Mouse (Mus musculus) MEL (cell line): Measurements from ENCODE around the gene Poldip3. TPM values are rescaled to one million over a fixed set of nuclear protein-coding genes. Genes with fewer than 3 reads are reported as not detected.

Experiments used
- DNase-seq: peaks from one replicate; pipeline ENCODE4 v3.0.0; 2011; ENCODE audit warnings: low read depth, low spot score
- H3K27ac ChIP-seq: 2 replicates; pipeline ENCODE4 v1.5.1; 2012; ENCODE audit warnings: low read depth, mild to moderate bottlenecking, control low read depth, low read length, moderate library complexity; ENCODE audit not compliant: control insufficient read depth
- H3K27me3 ChIP-seq, 2 experiments: fragments of 150-350 bp in 1 of 2; sonication (generic) in 1 of 2; 2 replicates each; pipeline ENCODE4 v1.6.1; 2012; ENCODE audit warnings: low read length in 2 of 2, mild to moderate bottlenecking in 2 of 2, improper control_type of control experiment in 1 of 2, moderate library complexity in 1 of 2; ENCODE audit not compliant: insufficient read depth in 2 of 2, control insufficient read depth in 1 of 2
- H3K36me3 ChIP-seq, 2 experiments: 2 replicates each; pipeline ENCODE4 v1.6.1; 2012 to 2014; ENCODE audit warnings: low read length in 2 of 2, improper control_type of control experiment in 1 of 2, inconsistent platforms in 1 of 2, mild to moderate bottlenecking in 1 of 2; ENCODE audit not compliant: insufficient read depth in 2 of 2, control insufficient read depth in 1 of 2
- H3K4me1 ChIP-seq, 2 experiments: fragments of 150-350 bp in 1 of 2; sonication (generic) in 1 of 2; 2 replicates each; pipeline ENCODE4 v1.6.1; 2012; ENCODE audit warnings: low read length in 2 of 2, improper control_type of control experiment in 1 of 2, mild to moderate bottlenecking in 1 of 2; ENCODE audit not compliant: insufficient read depth in 2 of 2, control insufficient read depth in 1 of 2
- H3K4me3 ChIP-seq, 2 experiments: fragments of 150-350 bp in 1 of 2; sonication (generic) in 1 of 2; 2 replicates each; pipeline ENCODE4 v1.5.1; 2012; ENCODE audit warnings: low read depth in 2 of 2, low read length in 2 of 2, mild to moderate bottlenecking in 2 of 2, moderate library complexity in 2 of 2, control low read depth in 1 of 2, improper control_type of control experiment in 1 of 2; ENCODE audit not compliant: control insufficient read depth in 1 of 2, insufficient read depth in 1 of 2
- H3K79me2 ChIP-seq: 2 replicates; pipeline ENCODE4 v1.6.1; 2012; ENCODE audit warnings: mild to moderate bottlenecking, low read length, moderate library complexity; ENCODE audit not compliant: control insufficient read depth, poor library complexity, insufficient read depth
- H3K9ac ChIP-seq: 2 replicates; pipeline ENCODE4 v1.6.1; 2012; ENCODE audit warnings: low read depth, mild to moderate bottlenecking, control low read depth, low read length, moderate library complexity; ENCODE audit not compliant: control insufficient read depth, poor library complexity, severe bottlenecking
- H3K9me3 ChIP-seq: fragments of 150-350 bp; sonication (generic); replicated peaks from 2 replicates; pipeline ENCODE4 v1.6.1; 2012; ENCODE audit warnings: mild to moderate bottlenecking, low read length, improper control_type of control experiment, moderate library complexity; ENCODE audit not compliant: insufficient read depth
- CHD2 ChIP-seq: IDR thresholded peaks from 2 replicates; pipeline ENCODE4 v1.6.1; 2011; ENCODE audit warnings: low read length, improper control_type of control experiment
- MAFK ChIP-seq: IDR thresholded peaks from 2 replicates; pipeline ENCODE4 v1.6.1; 2011; ENCODE audit warnings: low read depth, mild to moderate bottlenecking, low read length, improper control_type of control experiment, borderline replicate concordance
- MEF2A ChIP-seq: IDR thresholded peaks from 2 replicates; pipeline ENCODE4 v1.6.1; 2014; ENCODE audit warnings: low read depth, mild to moderate bottlenecking, inconsistent platforms, low read length, improper control_type of control experiment; ENCODE audit not compliant: poor library complexity, insufficient replicate concordance, severe bottlenecking; ENCODE audit errors: extremely low read depth
- MXI1 ChIP-seq: IDR thresholded peaks from 2 replicates; pipeline ENCODE4 v1.6.1; 2011; ENCODE audit warnings: mild to moderate bottlenecking, low read depth, low read length, improper control_type of control experiment
- NELFE ChIP-seq: IDR thresholded peaks from 2 replicates; pipeline ENCODE4 v1.6.1; 2011; ENCODE audit warnings: low read depth, low read length, improper control_type of control experiment
- RAD21 ChIP-seq: IDR thresholded peaks from 2 replicates; pipeline ENCODE4 v1.6.1; 2011; ENCODE audit warnings: mild to moderate bottlenecking, low read depth, low read length, improper control_type of control experiment
- TBP ChIP-seq: IDR thresholded peaks from 2 replicates; pipeline ENCODE4 v1.8.0; 2011; ENCODE audit warnings: low read depth, low read length, improper control_type of control experiment
- UBTF ChIP-seq: IDR thresholded peaks from 2 replicates; pipeline ENCODE4 v1.6.1; 2012; ENCODE audit warnings: low read depth, mild to moderate bottlenecking, inconsistent platforms, low read length, improper control_type of control experiment, moderate library complexity, borderline replicate concordance; ENCODE audit not compliant: insufficient read depth
- polyA plus RNA-seq, 2 experiments: library from polyadenylated mRNA; stranded (reverse) in 1 of 2; unstranded in 1 of 2; fragments of >175 nt in 1 of 2; fragments of >200 nt in 1 of 2; gene quantifications; 2 replicates each; pipeline versions ENCODE4 v1.2.1 to v1.2.4; 2012; ENCODE audit warnings: low replicate concordance in 2 of 2, low read depth in 1 of 2; ENCODE audit not compliant: insufficient read length in 2 of 2, insufficient read depth in 1 of 2, missing spikeins in 1 of 2
- total RNA-seq: library from RNA; depleted of rRNA; stranded (reverse); fragments of 300-350 nt; gene quantifications from 2 replicates; pipeline ENCODE4 v1.2.3, GENCODE M21; 2012; rRNA removed

Gene Poldip3
- total and polyA plus RNA-seq, 3 experiments: 113 to 123 TPM; not detected in 1

DNA sequence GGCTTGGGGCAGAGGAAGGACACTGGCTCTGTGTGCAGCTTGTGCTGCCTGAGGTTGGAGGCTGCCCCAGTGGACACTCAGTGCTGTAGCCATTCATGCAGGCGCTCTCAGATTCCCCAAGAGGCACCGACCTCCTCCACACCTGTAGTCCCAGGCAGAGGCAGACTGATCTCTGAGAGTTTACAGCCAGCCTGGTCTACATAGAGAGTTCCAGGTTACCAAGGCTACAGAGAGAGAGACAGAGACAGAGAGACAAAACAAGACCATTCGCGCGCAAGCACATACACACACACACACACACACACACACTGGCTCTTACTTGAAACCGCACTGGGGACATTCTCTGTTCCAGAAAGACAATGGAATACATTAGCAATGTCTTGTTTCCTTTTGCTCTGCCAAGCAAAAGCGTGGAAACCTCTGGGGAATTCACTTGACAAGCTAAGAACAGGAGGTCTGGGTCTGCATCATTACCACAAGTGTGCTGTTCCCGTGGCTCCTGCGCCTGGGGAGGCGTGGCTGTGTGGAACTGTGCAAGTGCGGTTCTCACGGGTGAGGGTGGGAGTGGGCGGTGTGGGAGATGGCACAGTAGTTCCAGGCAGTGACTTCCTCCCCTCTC lies 65.1 kb downstream of the Poldip3 start:
- H3K36me3 ChIP-seq: peaks cover 0 to 20% of the 10 kb centered on the region in 2 experiments; a peak in 2 of 4 replicates
- no peaks in the 10 kb centered on the region for H3K9me3 ChIP-seq
- no peak for TF ChIP-seq NELFE
- no peak for TF ChIP-seq UBTF
- no peak for TF ChIP-seq CHD2
- TF ChIP-seq MXI1: no peak
- no peak for TF ChIP-seq MAFK
- TF ChIP-seq MEF2A: no peak
- no peak overlapping the region for H3K4me3 ChIP-seq
- H3K4me1 ChIP-seq: peaks cover 5 to 27% of the 10 kb centered on the region in 2 experiments; a peak in 3 of 4 replicates
- DNase-seq: no peak
- no peak overlapping the region for H3K27ac ChIP-seq
- H3K79me2 ChIP-seq: no peaks in the 10 kb centered on the region
- no peak overlapping the region for H3K9ac ChIP-seq
- no peaks in the 10 kb centered on the region for H3K27me3 ChIP-seq

DNA sequence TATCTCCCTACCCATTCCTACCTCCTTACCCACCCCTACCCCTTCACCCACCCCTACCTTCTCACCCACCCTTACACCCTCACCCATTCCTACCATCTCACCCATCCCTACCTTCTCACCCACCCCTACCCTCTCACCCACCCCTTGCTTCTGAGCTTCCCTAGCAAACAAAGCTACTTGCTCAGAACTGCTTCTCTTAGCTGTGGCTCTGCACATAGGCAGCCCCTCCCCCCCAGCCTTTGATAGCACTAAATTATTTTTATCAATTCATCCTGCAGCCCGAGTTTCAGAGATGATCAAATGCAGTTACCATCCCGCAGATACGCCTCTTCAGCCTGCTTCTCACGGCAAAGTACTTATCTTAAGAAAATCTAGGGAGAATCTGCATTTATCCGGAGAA lies 65.7 kb downstream of the Poldip3 start:
- Histone ChIP-seq H3K27me3 (no peaks in the 10 kb centered on the region), H3K27ac (no peak overlapping the region), H3K9me3 (no peaks in the 10 kb centered on the region), H3K79me2 (no peaks in the 10 kb centered on the region), H3K4me3 (no peak overlapping the region), H3K4me1 (peaks cover 5 to 27% of the 10 kb centered on the region in 2 experiments; a peak in 3 of 4 replicates), H3K36me3 (peaks cover 0 to 20% of the 10 kb centered on the region in 2 experiments; a peak in 2 of 4 replicates), H3K9ac (no peak overlapping the region)
- DNase-seq: no peak
- TF ChIP-seq TBP (no peak), RAD21 (no peak), UBTF (no peak)

Other genes with a start within 250 kb of the Poldip3 start
- 84.9 and 91.8 TPM in 2 replicates for gene Tcf20, start 161.5 kb downstream of the Poldip3 start, total RNA-seq
- gene Tcf20, start 161.5 kb downstream of the Poldip3 start, polyA plus RNA-seq: 10 to 100 TPM; 34.7 to 92.0 TPM
- 4.8 and 7.4 TPM in 2 replicates for gene Nfam1, start 116.1 kb downstream of the Poldip3 start, total RNA-seq
- 10 to 100 TPM in 1 of 2 experiments, not detected in 1; 10.5 TPM for gene Nfam1, start 116.1 kb downstream of the Poldip3 start, polyA plus RNA-seq
- gene Serhl, start 59.9 kb downstream of the Poldip3 start, total RNA-seq: 19.5 and 19.6 TPM in 2 replicates
- gene Serhl, start 59.9 kb downstream of the Poldip3 start, polyA plus RNA-seq: 10 to 100 TPM in 1 of 2 experiments, not detected in 1; 57.3 TPM
- gene Rrp7a, start 26.6 kb downstream of the Poldip3 start, total RNA-seq: 134 and 155 TPM in 2 replicates
- 100 to 1,000 TPM; 283 to 483 TPM for gene Rrp7a, start 26.6 kb downstream of the Poldip3 start, polyA plus RNA-seq
- gene Cyb5r3, start 23.2 kb upstream of the Poldip3 start, total RNA-seq: 20.8 and 22.6 TPM in 2 replicates
- gene Cyb5r3, start 23.2 kb upstream of the Poldip3 start, polyA plus RNA-seq: 10 to 100 TPM in 1 of 2 experiments, not detected in 1; 67.0 TPM
- gene A4galt, start 102.4 kb upstream of the Poldip3 start, total RNA-seq: not detected in 2 replicates
- not detected for gene A4galt, start 102.4 kb upstream of the Poldip3 start, polyA plus RNA-seq
- gene Arfgap3, start 200.9 kb upstream of the Poldip3 start, total RNA-seq: 8.2 and 8.6 TPM in 2 replicates
- gene Arfgap3, start 200.9 kb upstream of the Poldip3 start, polyA plus RNA-seq: 10 to 100 TPM in 1 of 2 experiments, not detected in 1; 12.4 TPM